Mouse (Mus musculus): ENCODE data around the gene Slc39a2. TPM values are rescaled to one million over a fixed set of nuclear protein-coding genes. Genes with fewer than 3 reads are reported as not detected.

Gene Slc39a2
- polyA plus RNA-seq, 1 experiment from 2014 or later: 1.4 TPM

- Histone ChIP-seq H3K27me3 (replicated peaks) (no peaks in the 10 kb centered on the region), H3K36me3 (peaks cover 32% of the 10 kb centered on the region), H3K4me3 (peak within 1 kb of the TSS; percentile 61), H3K27ac (peak within 1 kb of the TSS; percentile 33; the same call in 1 of the 2 replicates), H3K9me3 (no peaks in the 10 kb centered on the region), H3K4me1 (peaks cover 11% of the 10 kb centered on the region), H3K9ac (peak within 1 kb of the TSS; percentile 71), H3K4me2 (replicated peaks) (peak within 1 kb of the TSS; percentile 72)
- under 1% methylated on average over 43 of the region's 43 CpGs for WGBS
- ATAC-seq (ENCODE audit: low FRiP score, low read depth): peak; percentile 99
These were observed 7.9 kb upstream of the Slc39a2 start, which contains the start of gene Mettl17 for GRCm38 (mm10) chr14:51884598-51885331. Gene Mettl17, plus strand, starts transcription at chr14:51884842.

- H3K4me1 ChIP-seq: peaks cover 11% of the 10 kb centered on the region
- H3K27me3 ChIP-seq (replicated peaks): no peaks in the 10 kb centered on the region
- no peak overlapping the region for H3K9ac ChIP-seq
- H3K9me3 ChIP-seq: no peaks in the 10 kb centered on the region
- H3K36me3 ChIP-seq: peaks cover 45% of the 10 kb centered on the region
- no peak overlapping the region for H3K27ac ChIP-seq
- no peak for ATAC-seq (ENCODE audit: low FRiP score, low read depth)
- 56% methylated on average over 6 of the region's 6 CpGs for WGBS
- H3K4me2 ChIP-seq (replicated peaks): peak overlapping the region; percentile 72
- no peak overlapping the region for H3K4me3 ChIP-seq
These were observed 6.6 kb upstream of the Slc39a2 start for GRCm38 (mm10) chr14:51886051-51886450.

GRCm38 (mm10) chr14:51889833-51890232 is 2.9 kb upstream of the Slc39a2 start:
- Histone ChIP-seq H3K9me3 (no peaks in the 10 kb centered on the region), H3K4me2 (replicated peaks) (no peak overlapping the region), H3K4me1 (peaks cover 11% of the 10 kb centered on the region), H3K36me3 (peaks cover 62% of the 10 kb centered on the region), H3K27ac (no peak overlapping the region), H3K4me3 (no peak overlapping the region), H3K27me3 (replicated peaks) (no peaks in the 10 kb centered on the region), H3K9ac (no peak overlapping the region)
- 88% methylated on average over 6 of the region's 6 CpGs for WGBS
- no peak for ATAC-seq (ENCODE audit: low FRiP score, low read depth)

GRCm38 (mm10) chr14:51893094-51893794 is 555 bp downstream of the Slc39a2 start:
- Histone ChIP-seq H3K9ac (no peak overlapping the region), H3K9me3 (no peaks in the 10 kb centered on the region), H3K27ac (no peak overlapping the region), H3K36me3 (peaks cover 48% of the 10 kb centered on the region), H3K27me3 (replicated peaks) (no peaks in the 10 kb centered on the region), H3K4me1 (no peaks in the 10 kb centered on the region), H3K4me2 (replicated peaks) (no peak overlapping the region), H3K4me3 (no peak overlapping the region)
- 33% methylated on average over 10 of the region's 10 CpGs for WGBS
- ATAC-seq (ENCODE audit: low FRiP score, low read depth): no peak

GRCm38 (mm10) chr14:51893809-51894208 is 1.1 kb downstream of the Slc39a2 start:
- H3K9ac ChIP-seq: no peak overlapping the region
- H3K36me3 ChIP-seq: peaks cover 43% of the 10 kb centered on the region
- no peaks in the 10 kb centered on the region for H3K9me3 ChIP-seq
- H3K4me1 ChIP-seq: no peaks in the 10 kb centered on the region
- H3K27me3 ChIP-seq (replicated peaks): no peaks in the 10 kb centered on the region
- 63% methylated on average over 3 of the region's 3 CpGs for WGBS
- H3K27ac ChIP-seq: no peak overlapping the region
- H3K4me3 ChIP-seq: no peak overlapping the region
- ATAC-seq (ENCODE audit: low FRiP score, low read depth): no peak
- H3K4me2 ChIP-seq (replicated peaks): no peak overlapping the region

GRCm38 (mm10) chr14:51895071-51895470 is 2.4 kb downstream of the Slc39a2 start:
- Histone ChIP-seq H3K36me3 (peaks cover 30% of the 10 kb centered on the region), H3K9me3 (no peaks in the 10 kb centered on the region), H3K9ac (no peak overlapping the region), H3K27ac (no peak overlapping the region), H3K4me1 (no peaks in the 10 kb centered on the region), H3K27me3 (replicated peaks) (no peaks in the 10 kb centered on the region), H3K4me2 (replicated peaks) (no peak overlapping the region), H3K4me3 (no peak overlapping the region)
- no peak for ATAC-seq (ENCODE audit: low FRiP score, low read depth)
- 83% methylated on average over 14 of the region's 14 CpGs for WGBS

GRCm38 (mm10) chr14:51896019-51896418 is 3.3 kb downstream of the Slc39a2 start:
- Histone ChIP-seq H3K4me3 (no peak overlapping the region), H3K9me3 (no peaks in the 10 kb centered on the region), H3K27me3 (replicated peaks) (no peaks in the 10 kb centered on the region), H3K4me2 (replicated peaks) (no peak overlapping the region), H3K9ac (no peak overlapping the region), H3K27ac (no peak overlapping the region), H3K36me3 (peaks cover 21% of the 10 kb centered on the region), H3K4me1 (no peaks in the 10 kb centered on the region)
- ATAC-seq (ENCODE audit: low FRiP score, low read depth): no peak
- WGBS: 86% methylated on average over 6 of the region's 6 CpGs

- H3K4me1 ChIP-seq: no peaks in the 10 kb centered on the region
- H3K4me3 ChIP-seq: no peak overlapping the region
- H3K27me3 ChIP-seq (replicated peaks): no peaks in the 10 kb centered on the region
- no peak overlapping the region for H3K27ac ChIP-seq
- 83% methylated on average over 8 of the region's 8 CpGs for WGBS
- H3K4me2 ChIP-seq (replicated peaks): no peak overlapping the region
- no peaks in the 10 kb centered on the region for H3K9me3 ChIP-seq
- no peak overlapping the region for H3K9ac ChIP-seq
- peaks cover 15% of the 10 kb centered on the region for H3K36me3 ChIP-seq
- no peak for ATAC-seq (ENCODE audit: low FRiP score, low read depth)
These were observed 4.0 kb downstream of the Slc39a2 start for GRCm38 (mm10) chr14:51896539-51897170.

GRCm38 (mm10) chr14:51899351-51899750 is 6.7 kb downstream of the Slc39a2 start:
- no peak for ATAC-seq (ENCODE audit: low FRiP score, low read depth)
- Histone ChIP-seq H3K27ac (no peak overlapping the region), H3K4me2 (replicated peaks) (no peak overlapping the region), H3K9ac (no peak overlapping the region), H3K36me3 (peaks cover 5% of the 10 kb centered on the region; the same call in 1 of the 2 replicates), H3K9me3 (no peaks in the 10 kb centered on the region), H3K4me1 (no peaks in the 10 kb centered on the region), H3K27me3 (replicated peaks) (no peaks in the 10 kb centered on the region), H3K4me3 (no peak overlapping the region)
- WGBS: 92% methylated on average over 1 of the region's 1 CpGs

GRCm38 (mm10) chr14:51902806-51903710 is 10.4 kb downstream of the Slc39a2 start:
- no peaks in the 10 kb centered on the region for H3K36me3 ChIP-seq
- no peak overlapping the region for H3K27ac ChIP-seq
- peak; percentile 78 for ATAC-seq (ENCODE audit: low FRiP score, low read depth)
- H3K4me1 ChIP-seq: no peaks in the 10 kb centered on the region
- H3K4me3 ChIP-seq: no peak overlapping the region
- H3K4me2 ChIP-seq (replicated peaks): no peak overlapping the region
- H3K9me3 ChIP-seq: no peaks in the 10 kb centered on the region
- 64% methylated on average over 9 of the region's 9 CpGs for WGBS
- no peak overlapping the region for H3K9ac ChIP-seq
- H3K27me3 ChIP-seq (replicated peaks): no peaks in the 10 kb centered on the region

- Histone ChIP-seq H3K4me1 (no peaks in the 10 kb centered on the region), H3K4me2 (replicated peaks) (no peak overlapping the region), H3K9ac (no peak overlapping the region), H3K9me3 (no peaks in the 10 kb centered on the region), H3K27ac (no peak overlapping the region), H3K4me3 (no peak overlapping the region), H3K27me3 (replicated peaks) (no peaks in the 10 kb centered on the region), H3K36me3 (no peaks in the 10 kb centered on the region)
- 0 out of 2 replicates have a peak, but pooled peaks have one; percentile 29 for ATAC-seq (ENCODE audit: low FRiP score, low read depth)
- WGBS: 89% methylated on average over 9 of the region's 9 CpGs
These were observed 11.1 kb downstream of the Slc39a2 start for GRCm38 (mm10) chr14:51903782-51904181.

All from neural tube, embryonic 12.5 days (tissue).